Mouse (Mus musculus) gastrocnemius, postnatal 10 days (tissue): ENCODE results near the gene Ccnq. TPM values are rescaled to one million over a fixed set of nuclear protein-coding genes. Genes with fewer than 3 reads are reported as not detected.
"Not testable (repeated sequence)": the region's sequence is repeated elsewhere in the genome, so short reads cannot be mapped to it uniquely, and the experiment has no call there.

ENCODE experiments used
- DNase-seq: peaks from one replicate; pipeline ENCODE4 v3.0.0; 2021; ENCODE audit warnings: mixed read lengths
- total RNA-seq, 2 experiments: library from RNA; stranded (reverse); gene quantifications; 2 replicates each; pipeline ENCODE4 v1.2.3; 2021

Ccnq gene
- total RNA-seq, 2 experiments from 2014 or later, result 14.4 to 16.4 TPM

DNA sequence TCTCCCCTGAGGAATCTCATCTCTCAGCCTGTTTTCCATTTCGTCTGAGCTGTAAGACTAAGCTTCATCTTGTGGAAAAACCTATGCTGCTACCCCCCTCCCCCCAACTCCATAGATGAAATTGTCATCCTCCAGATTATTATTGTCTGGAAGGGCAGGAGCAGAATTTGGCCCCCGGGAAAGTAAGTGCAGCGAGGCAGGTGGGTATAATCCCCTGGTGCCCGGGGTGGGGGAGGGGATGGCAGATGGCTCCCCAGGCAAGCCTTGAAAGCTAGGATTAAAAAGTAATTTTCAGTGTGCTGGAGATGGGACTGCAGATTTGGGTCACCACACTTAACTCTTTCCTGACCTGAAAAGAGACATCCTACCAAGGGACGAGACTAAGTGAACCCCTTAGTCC, 10.7 kb upstream of the Ccnq start:
- no peak for DNase-seq

GRCm38 (mm10) chr11:78761086-78761485, 9.6 kb upstream of the Ccnq start:
- DNase-seq, result no peak

- DNase-seq, result no peak
Measured at GRCm38 (mm10) chr11:78755299-78755698, 3.8 kb upstream of the Ccnq start.

DNA sequence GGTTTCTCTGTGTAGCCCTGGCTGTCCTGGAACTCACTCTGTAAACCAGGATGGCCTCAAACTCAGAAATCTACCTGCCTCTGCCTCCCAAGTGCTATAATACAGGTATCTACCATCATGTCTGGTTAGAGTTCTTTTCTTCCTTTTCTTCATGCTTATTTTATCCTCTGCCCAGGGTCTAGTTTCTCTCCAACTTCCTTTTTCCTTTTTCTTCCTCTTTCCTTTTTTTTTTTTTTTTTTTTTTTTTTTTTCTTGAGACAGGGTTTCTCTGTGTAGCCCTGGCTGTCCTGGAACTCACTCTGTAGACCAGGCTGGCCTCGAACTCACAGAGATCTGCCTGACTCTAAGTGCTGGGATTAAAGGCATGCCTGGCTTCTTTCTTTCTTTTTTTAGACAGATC, 2.6 kb upstream of the Ccnq start:
- DNase-seq, result not testable (repeated sequence)

DNA sequence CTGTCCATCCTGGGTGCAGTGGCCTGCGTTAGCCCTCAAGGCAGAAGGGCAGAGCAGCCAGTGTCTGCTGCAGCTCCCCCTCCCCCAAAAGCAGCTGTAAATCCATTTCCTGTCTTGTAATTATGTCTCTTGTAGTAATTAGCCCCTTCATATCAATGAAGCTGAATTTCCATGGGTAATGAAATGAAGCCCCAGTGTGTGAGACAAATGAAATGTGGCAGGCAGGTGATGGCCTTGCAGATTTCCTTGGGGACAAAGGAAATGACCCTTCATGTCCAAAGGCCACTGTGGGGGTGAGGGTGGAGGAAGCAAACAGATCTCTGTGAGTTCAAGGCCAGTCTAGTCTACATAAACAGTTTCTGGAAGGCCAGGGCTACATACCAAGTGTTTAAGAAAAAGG, 1.7 kb upstream of the Ccnq start:
- DNase-seq, result no peak

DNA sequence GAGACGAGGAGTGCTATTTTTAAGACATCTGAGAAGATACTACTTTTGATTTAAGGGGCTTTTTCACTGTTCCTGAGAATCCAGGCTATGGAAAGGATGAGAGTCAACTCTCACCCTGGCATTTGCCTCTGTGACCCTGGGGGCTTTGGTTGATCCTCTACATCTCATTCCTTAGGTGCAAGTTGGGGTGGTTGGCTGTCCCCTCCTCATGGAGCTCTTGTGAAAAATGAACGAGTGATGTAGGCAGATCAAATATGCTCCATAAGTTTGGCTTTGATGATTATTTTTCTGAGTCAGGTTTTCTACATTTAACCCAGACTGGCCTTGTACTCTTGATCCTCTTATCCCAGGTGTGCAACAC, 294 bp upstream of the Ccnq start:
- no peak for DNase-seq

GRCm38 (mm10) chr11:78746264-78746663, 5.3 kb downstream of the Ccnq start:
- no peak for DNase-seq

DNA sequence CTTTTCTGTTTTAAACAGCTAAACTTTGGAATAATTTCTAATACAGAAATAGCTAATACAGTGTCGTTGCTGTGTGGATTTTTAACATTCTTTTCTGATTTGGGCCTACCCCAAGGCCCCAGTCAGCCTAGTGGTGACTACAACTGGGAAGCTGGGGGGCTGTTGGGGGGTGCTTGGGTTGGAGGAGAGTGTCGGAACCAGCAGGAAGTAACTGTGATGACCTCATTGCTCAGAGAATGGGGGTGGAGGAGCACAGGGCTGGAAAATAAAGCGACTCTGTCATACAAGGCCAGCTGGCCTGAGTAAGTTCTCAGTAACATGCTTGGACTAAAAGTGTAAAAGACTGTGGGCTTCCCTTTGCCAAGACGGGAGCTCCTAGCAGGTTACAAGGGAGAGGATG, 6.1 kb downstream of the Ccnq start:
- no peak for DNase-seq

GRCm38 (mm10) chr11:78742461-78742860, 9.1 kb downstream of the Ccnq start:
- no peak for DNase-seq

GRCm38 (mm10) chr11:78741958-78742357, 9.6 kb downstream of the Ccnq start:
- no peak for DNase-seq

DNA sequence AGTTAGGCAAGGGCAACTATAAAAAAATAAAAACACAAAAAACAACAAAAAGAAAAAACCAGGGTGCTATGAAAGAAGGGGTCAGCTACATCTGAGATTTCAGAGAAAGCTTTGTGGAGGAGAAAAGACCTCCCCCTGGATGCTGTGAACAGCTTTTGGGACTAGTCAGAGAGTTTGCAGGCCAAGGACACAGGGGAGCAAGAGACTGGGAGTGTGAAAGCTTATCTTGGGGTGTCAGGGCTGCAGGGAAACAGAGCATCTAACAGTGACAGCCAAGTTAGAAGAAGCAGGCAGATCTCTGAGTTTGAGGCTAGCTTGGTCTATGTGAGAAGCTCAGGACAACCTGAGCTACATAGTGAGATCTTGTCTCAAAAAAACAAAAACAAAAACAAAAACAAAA, 12.2 kb downstream of the Ccnq start:
- DNase-seq, result no peak

DNA sequence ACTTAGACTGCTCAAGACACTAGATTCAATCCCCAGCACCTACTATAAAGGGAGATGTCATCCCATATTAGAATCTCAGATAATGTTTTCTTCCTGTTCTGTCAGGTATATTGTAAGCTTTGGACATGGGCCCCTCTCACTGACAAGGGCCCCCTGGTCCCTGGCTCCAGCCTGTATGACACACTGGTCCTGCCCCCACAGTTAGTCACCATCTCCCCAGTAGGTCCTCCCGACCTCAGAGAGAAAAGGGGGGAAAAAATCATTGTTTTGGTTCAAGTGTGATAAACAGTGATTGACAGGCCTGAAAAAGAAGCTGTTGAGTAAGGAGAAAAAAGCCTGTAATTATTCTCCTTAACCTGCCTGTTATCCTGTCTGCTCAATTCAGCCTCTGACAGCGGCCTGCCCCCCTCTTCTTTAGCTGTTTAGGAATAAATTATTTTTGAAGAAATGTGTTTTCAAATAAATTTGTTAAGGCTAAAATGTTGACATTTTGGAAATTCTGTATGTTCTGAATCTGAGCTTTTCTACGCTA, 14.6 kb downstream of the Ccnq start:
- DNase-seq, result no peak

DNA sequence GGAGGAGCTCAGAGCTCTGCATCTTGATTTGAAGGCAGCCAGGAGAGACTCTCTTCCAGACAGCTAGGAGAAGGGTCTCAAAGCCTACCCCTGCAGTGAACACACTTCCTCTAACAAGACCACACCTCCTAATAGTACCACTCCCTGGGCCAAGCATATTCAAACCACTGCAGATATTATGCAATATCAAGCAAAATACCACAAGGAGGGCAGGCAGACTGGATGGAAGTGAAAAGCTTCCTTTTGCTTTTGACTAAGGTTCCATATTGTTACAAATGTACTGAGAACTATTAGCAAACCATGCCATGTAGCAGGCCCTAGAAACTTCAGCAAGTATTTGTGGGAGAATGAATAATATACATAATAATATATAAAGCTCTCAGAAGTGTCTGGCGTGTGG, 16.4 kb downstream of the Ccnq start:
- no peak for DNase-seq

GRCm38 (mm10) chr11:78732619-78733018, 18.9 kb downstream of the Ccnq start:
- no peak for DNase-seq

GRCm38 (mm10) chr11:78730902-78731301, 20.6 kb downstream of the Ccnq start:
- no peak for DNase-seq

DNA sequence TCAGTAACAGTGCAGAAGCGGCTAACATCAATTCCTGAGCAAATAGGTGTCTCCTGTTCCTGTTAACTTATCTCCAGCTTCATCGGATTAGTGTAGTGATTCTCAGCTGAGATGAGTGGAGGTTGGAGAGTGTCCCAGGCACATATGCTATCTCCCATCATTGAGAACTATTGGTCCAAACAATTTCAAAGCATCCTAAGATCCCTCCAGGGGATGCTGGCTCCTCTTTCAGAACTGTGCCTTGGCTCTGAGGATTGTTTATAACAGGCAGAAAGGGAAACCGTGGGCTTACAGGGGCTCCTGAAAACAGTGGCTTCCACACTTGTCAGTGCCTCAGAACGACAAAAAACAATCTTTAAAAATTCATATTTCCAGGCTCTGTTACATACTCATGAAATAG, 23.5 kb downstream of the Ccnq start:
- no peak for DNase-seq

DNA sequence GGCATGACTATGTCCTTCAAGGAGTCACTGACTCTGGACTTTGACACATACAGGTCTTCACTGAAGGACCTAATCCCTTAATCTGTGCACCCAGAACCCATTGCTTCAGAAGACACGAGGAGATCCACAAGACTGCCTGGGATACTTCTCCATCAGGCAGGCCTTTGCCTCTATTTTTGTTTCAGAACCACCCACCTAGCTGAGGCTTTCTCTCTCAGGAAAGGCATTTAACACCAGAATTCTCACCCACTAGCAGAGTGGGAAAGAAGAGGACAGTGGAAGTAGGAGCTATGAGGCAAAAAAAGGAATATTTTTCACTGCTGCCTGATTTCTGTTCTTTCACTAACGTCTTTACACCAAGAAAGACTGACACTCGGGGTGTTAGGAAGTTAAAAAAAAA, 25.2 kb downstream of the Ccnq start:
- no peak for DNase-seq

GRCm38 (mm10) chr11:78724792-78725191, 26.7 kb downstream of the Ccnq start:
- no peak for DNase-seq

DNA sequence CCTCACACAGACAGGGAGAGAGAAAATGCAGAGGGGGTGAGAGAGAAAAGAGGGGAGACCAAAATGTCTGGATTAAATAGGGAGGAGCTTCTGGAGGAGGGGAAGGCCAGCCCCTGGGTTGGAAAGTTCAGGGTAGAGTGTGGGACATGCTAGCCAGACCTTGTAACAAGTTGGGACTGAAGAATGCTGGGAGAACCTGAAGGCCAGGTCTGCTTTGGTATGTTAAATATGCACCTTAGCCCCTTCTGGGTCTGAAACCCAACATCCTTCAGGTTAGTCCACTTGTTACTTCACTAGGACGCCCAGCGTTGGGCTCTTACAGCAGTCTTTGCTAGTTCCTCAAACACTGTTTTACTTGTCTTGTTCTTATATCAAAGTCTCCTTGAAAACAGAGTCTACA, 30.1 kb downstream of the Ccnq start:
- DNase-seq, result no peak

DNA sequence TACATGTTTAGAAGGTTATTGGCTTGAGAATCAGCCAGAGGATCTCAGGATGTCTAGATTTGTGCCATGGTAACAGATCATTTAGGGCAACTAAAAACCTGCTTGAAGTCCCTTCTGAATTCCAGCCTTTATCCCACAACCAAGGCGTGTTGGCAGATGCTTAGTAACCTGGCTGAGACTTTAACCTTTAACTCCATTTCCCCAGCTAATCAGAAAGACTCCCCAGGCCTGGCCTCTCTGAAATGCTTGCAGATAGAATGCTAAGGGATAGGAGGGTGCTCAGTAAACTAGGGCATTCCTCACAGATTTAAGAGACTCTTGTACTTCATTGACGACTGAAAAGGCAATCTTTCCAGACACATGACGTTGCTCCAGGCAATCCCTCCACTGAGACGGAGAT, 33.9 kb downstream of the Ccnq start:
- DNase-seq, result no peak

DNA sequence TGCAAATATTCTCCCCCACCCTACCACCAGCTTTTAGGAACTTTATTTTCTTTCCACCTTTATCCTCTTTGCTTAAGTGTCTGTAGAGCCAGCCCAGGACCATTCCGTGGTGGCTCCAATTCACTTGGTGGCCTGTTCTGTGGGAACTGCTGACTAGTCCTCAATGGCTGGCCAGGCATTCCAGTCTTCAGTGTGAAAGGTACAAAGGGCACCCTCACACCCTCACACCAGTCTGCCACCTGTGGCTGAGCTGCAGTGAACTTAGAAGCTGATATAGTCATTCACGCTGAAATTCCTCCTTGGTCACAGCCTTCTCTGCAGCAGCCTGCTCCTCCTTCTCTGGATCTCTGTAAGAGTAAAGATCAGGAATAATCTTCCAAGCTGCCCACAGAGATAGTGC, 42.9 kb downstream of the Ccnq start:
- DNase-seq, result no peak

GRCm38 (mm10) chr11:78706026-78706425, 45.5 kb downstream of the Ccnq start:
- DNase-seq, result no peak

- DNase-seq, result no peak
Measured at GRCm38 (mm10) chr11:78703085-78703484, 48.4 kb downstream of the Ccnq start.

GRCm38 (mm10) chr11:78702319-78702718, 49.2 kb downstream of the Ccnq start:
- DNase-seq, result no peak
